Mouse (Mus musculus) liver, embryonic 11.5 days (tissue): ENCODE measurements at regions not wholly inside any gene's neighbourhood (a gene's known extent, or its start where the extent isn't known, plus 50 kb on each side); places are given as distances from the start of the nearest gene placed in this dataset.
A peak's percentile ranks its signal among the peaks of the same experiment; 100 is the strongest.

ENCODE experiments used
- ATAC-seq: fragments of 200-750 bp; cut with Nextera tagmentation; replicated peaks from 2 replicates; pipeline ENCODE4 v1.8.0; 2017; ENCODE audit warnings: moderate number of reproducible peaks, mild to moderate bottlenecking, moderate TSS enrichment, moderate library complexity; ENCODE audit not compliant: low FRiP score
- DNase-seq: peaks from one replicate; pipeline ENCODE4 v3.0.0-alpha.2; 2017; ENCODE audit warnings: low spot score
- H3K27ac ChIP-seq: fragments of 300-500 bp; sonication (generic); 2 replicates; pipeline ENCODE4 v1.5.1; 2014; ENCODE audit warnings: mild to moderate bottlenecking, low read depth, low read length, control low read depth
- H3K27me3 ChIP-seq: fragments of 300-500 bp; sonication (generic); replicated peaks from 2 replicates; pipeline ENCODE4 v1.6.1; 2014; ENCODE audit warnings: low read length, mixed read lengths; ENCODE audit not compliant: control insufficient read depth, insufficient read depth
- H3K36me3 ChIP-seq: fragments of 300-500 bp; sonication (generic); 2 replicates; pipeline ENCODE4 v1.6.1; 2014; ENCODE audit warnings: mild to moderate bottlenecking, low read length, moderate library complexity, mixed read lengths; ENCODE audit not compliant: control insufficient read depth, insufficient read depth
- H3K4me1 ChIP-seq: fragments of 300-500 bp; sonication (generic); replicated peaks from 2 replicates; pipeline ENCODE4 v1.6.1; 2014; ENCODE audit warnings: low read length, mixed read lengths; ENCODE audit not compliant: control insufficient read depth, insufficient read depth
- H3K4me2 ChIP-seq: fragments of 300-500 bp; sonication (generic); 2 replicates; pipeline ENCODE4 v1.6.1; 2014; ENCODE audit warnings: mild to moderate bottlenecking, control low read depth, moderate library complexity
- H3K4me3 ChIP-seq: fragments of 300-500 bp; sonication (generic); 2 replicates; pipeline ENCODE4 v1.5.1; 2014; ENCODE audit warnings: low read depth, low read length, control low read depth
- H3K9ac ChIP-seq: fragments of 300-500 bp; sonication (generic); 2 replicates; pipeline ENCODE4 v1.6.1; 2014; ENCODE audit warnings: low read depth, low read length, control low read depth
- H3K9me3 ChIP-seq: fragments of 300-500 bp; sonication (generic); 2 replicates; pipeline ENCODE4 v1.6.1; 2016; ENCODE audit warnings: low read length, inconsistent platforms, mixed read lengths; ENCODE audit not compliant: control insufficient read depth
- WGBS: fragments of 180-500 bp; shearing (Covaris S2); extraction: QIAGEN DNeasy Blood & Tissue Kit; methylation state at CpG from one replicate; pipeline ENCODE4 v1.1.7; 2014; 5-methylcytosine and 5-hydroxymethylcytosine counted together

- Histone ChIP-seq H3K4me2 (no peak overlapping the region), H3K9me3 (no peaks in the 10 kb centered on the region), H3K36me3 (no peaks in the 10 kb centered on the region), H3K27me3 (no peaks in the 10 kb centered on the region), H3K9ac (no peak overlapping the region), H3K27ac (no peak overlapping the region; the same call in 1 of the 2 replicates), H3K4me1 (no peaks in the 10 kb centered on the region), H3K4me3 (no peak overlapping the region)
- WGBS, result 68% methylated on average over 9 of the region's 9 CpGs
- ATAC-seq (no peak), DNase-seq (no peak)
These were observed 149.5 kb upstream of the Irf2bp2 start for GRCm38 (mm10) chr8:126743296-126743695.

- Histone ChIP-seq H3K9me3 (no peaks in the 10 kb centered on the region), H3K36me3 (no peaks in the 10 kb centered on the region), H3K4me3 (no peak overlapping the region), H3K9ac (no peak overlapping the region), H3K4me1 (0 out of 2 replicates have a peak, but pooled peaks cover 4% of the 10 kb centered on the region), H3K27me3 (no peaks in the 10 kb centered on the region), H3K4me2 (no peak overlapping the region), H3K27ac (no peak overlapping the region)
- DNase-seq (no peak), ATAC-seq (no peak)
- 68% methylated on average over 3 of the region's 3 CpGs for WGBS
These were observed 148.3 kb upstream of the Irf2bp2 start for GRCm38 (mm10) chr8:126742081-126742480.

DNA sequence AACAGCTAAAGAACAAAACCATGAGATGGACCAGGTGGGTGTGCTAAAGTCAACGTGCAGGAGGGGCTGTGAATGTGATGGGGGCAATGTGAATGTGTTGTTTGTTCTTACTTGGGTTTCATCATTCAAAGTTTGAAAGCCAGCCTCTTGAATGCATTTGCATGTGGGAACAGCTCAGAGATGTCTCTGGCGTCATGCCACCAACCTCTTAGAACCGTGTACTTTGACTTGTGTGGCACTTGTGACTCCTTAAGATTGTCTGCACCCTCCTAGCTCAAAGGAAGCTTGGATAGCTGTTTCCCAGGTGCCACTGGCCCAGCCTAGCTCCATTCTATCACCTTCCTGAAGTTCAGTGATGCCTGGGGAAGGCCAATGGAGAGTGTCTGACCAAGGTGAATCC is 147.2 kb upstream of the Irf2bp2 start:
- H3K27me3 ChIP-seq, result no peaks in the 10 kb centered on the region
- peaks cover 8% of the 10 kb centered on the region for H3K4me1 ChIP-seq
- H3K27ac ChIP-seq, result no peak overlapping the region
- no peak for DNase-seq
- no peak overlapping the region for H3K4me3 ChIP-seq
- no peak for ATAC-seq
- no peak overlapping the region for H3K4me2 ChIP-seq
- no peaks in the 10 kb centered on the region for H3K36me3 ChIP-seq
- H3K9ac ChIP-seq, result no peak overlapping the region
- WGBS, result 76% methylated on average over 3 of the region's 3 CpGs
- no peaks in the 10 kb centered on the region for H3K9me3 ChIP-seq

- ATAC-seq, result no peak
- no peaks in the 10 kb centered on the region for H3K9me3 ChIP-seq
These were observed 146.0 kb upstream of the Irf2bp2 start for GRCm38 (mm10) chr8:126739768-126740167.

GRCm38 (mm10) chr8:126737032-126737431 is 143.2 kb upstream of the Irf2bp2 start:
- Histone ChIP-seq H3K4me1 (peaks cover 17% of the 10 kb centered on the region), H3K36me3 (no peaks in the 10 kb centered on the region), H3K27me3 (no peaks in the 10 kb centered on the region), H3K9ac (no peak overlapping the region), H3K4me2 (no peak overlapping the region), H3K9me3 (no peaks in the 10 kb centered on the region), H3K27ac (peak overlapping the region; percentile 86; the same call in 1 of the 2 replicates), H3K4me3 (no peak overlapping the region)
- 51% methylated on average over 5 of the region's 5 CpGs for WGBS
- DNase-seq (no peak), ATAC-seq (0 out of 2 replicates have a peak, but pooled peaks have one; percentile 3)

More at GRCm38 (mm10) chr8:126739768-126740167, 146.0 kb upstream of the Irf2bp2 start:
- no peak for DNase-seq
- WGBS, result 92% methylated on average over 10 of the region's 10 CpGs
- no peak overlapping the region for H3K4me2 ChIP-seq
- H3K36me3 ChIP-seq, result no peaks in the 10 kb centered on the region
- no peak overlapping the region for H3K4me3 ChIP-seq
- no peaks in the 10 kb centered on the region for H3K27me3 ChIP-seq
- no peak overlapping the region for H3K27ac ChIP-seq
- H3K4me1 ChIP-seq, result peaks cover 17% of the 10 kb centered on the region
- H3K9ac ChIP-seq, result no peak overlapping the region

- Histone ChIP-seq H3K4me1 (peaks cover 17% of the 10 kb centered on the region), H3K27ac (peak overlapping the region; percentile 86), H3K36me3 (no peaks in the 10 kb centered on the region), H3K4me3 (no peak overlapping the region), H3K9me3 (no peaks in the 10 kb centered on the region), H3K4me2 (peak overlapping the region; percentile 22; the same call in 1 of the 2 replicates), H3K27me3 (no peaks in the 10 kb centered on the region), H3K9ac (no peak overlapping the region)
- peak; percentile 45 for ATAC-seq
- peak; percentile 38 for DNase-seq
- 49% methylated on average over 10 of the region's 10 CpGs for WGBS
These were observed 142.7 kb upstream of the Irf2bp2 start for GRCm38 (mm10) chr8:126736441-126736962.

- peaks cover 17% of the 10 kb centered on the region for H3K4me1 ChIP-seq
- H3K9ac ChIP-seq, result no peak overlapping the region
- H3K36me3 ChIP-seq, result no peaks in the 10 kb centered on the region
- H3K4me2 ChIP-seq, result peak overlapping the region; percentile 22; the same call in 1 of the 2 replicates
- ATAC-seq (peak; percentile 45), DNase-seq (peak; percentile 43)
- no peaks in the 10 kb centered on the region for H3K27me3 ChIP-seq
- no peak overlapping the region for H3K4me3 ChIP-seq
- no peaks in the 10 kb centered on the region for H3K9me3 ChIP-seq
- WGBS, result 55% methylated on average over 25 of the region's 25 CpGs
- peak overlapping the region; percentile 86 for H3K27ac ChIP-seq
These were observed 142.0 kb upstream of the Irf2bp2 start for GRCm38 (mm10) chr8:126735488-126736440.

GRCm38 (mm10) chr8:126734743-126735487 is 141.1 kb upstream of the Irf2bp2 start:
- WGBS, result 66% methylated on average over 7 of the region's 7 CpGs
- Histone ChIP-seq H3K4me1 (peaks cover 17% of the 10 kb centered on the region), H3K4me2 (no peak overlapping the region), H3K36me3 (no peaks in the 10 kb centered on the region), H3K9me3 (no peaks in the 10 kb centered on the region), H3K27ac (no peak overlapping the region), H3K4me3 (no peak overlapping the region), H3K27me3 (no peaks in the 10 kb centered on the region), H3K9ac (no peak overlapping the region)
- DNase-seq (no peak), ATAC-seq (no peak)
